Mouse (Mus musculus) neural tube, embryonic 11.5 days (tissue): ENCODE results near the gene Flywch2. TPM values are rescaled to one million over a fixed set of nuclear protein-coding genes. Genes with fewer than 3 reads are reported as not detected.

Source experiments
- ATAC-seq: fragments of 200-750 bp; cut with Nextera tagmentation; 2 replicates; pipeline ENCODE4 v1.8.0; 2017; ENCODE audit warnings: moderate number of reproducible peaks, mild to moderate bottlenecking, moderate TSS enrichment, moderate library complexity; ENCODE audit not compliant: insufficient read depth, low FRiP score, low TSS enrichment
- DNase-seq: peaks from one replicate; pipeline ENCODE4 v3.0.0-alpha.2; 2015; ENCODE audit warnings: low spot score
- H3K27ac ChIP-seq: fragments of 300-500 bp; sonication (generic); 2 replicates; pipeline ENCODE4 v1.5.1; 2014; ENCODE audit warnings: low read depth, mild to moderate bottlenecking, low read length
- H3K27me3 ChIP-seq: fragments of 300-500 bp; sonication (generic); 2 replicates; pipeline ENCODE4 v1.6.1; 2014; ENCODE audit warnings: mild to moderate bottlenecking, low read length, mixed read lengths; ENCODE audit not compliant: control insufficient read depth, insufficient read depth
- H3K36me3 ChIP-seq: fragments of 300-500 bp; sonication (generic); 2 replicates; pipeline ENCODE4 v1.6.1; 2014; ENCODE audit warnings: mild to moderate bottlenecking, low read length, moderate library complexity, mixed read lengths; ENCODE audit not compliant: control insufficient read depth, insufficient read depth
- H3K4me1 ChIP-seq: fragments of 300-500 bp; sonication (generic); 2 replicates; pipeline ENCODE4 v1.6.1; 2014; ENCODE audit warnings: low read length, mixed read lengths; ENCODE audit not compliant: control insufficient read depth, insufficient read depth
- H3K4me2 ChIP-seq: fragments of 300-500 bp; sonication (generic); 2 replicates; pipeline ENCODE4 v1.6.1; 2014; ENCODE audit warnings: low read depth, mild to moderate bottlenecking, moderate library complexity
- H3K4me3 ChIP-seq: fragments of 300-500 bp; sonication (generic); 2 replicates; pipeline ENCODE4 v1.5.1; 2014; ENCODE audit warnings: low read depth, low read length
- H3K9ac ChIP-seq: fragments of 300-500 bp; sonication (generic); 2 replicates; pipeline ENCODE4 v1.6.1; 2014; ENCODE audit warnings: mild to moderate bottlenecking, low read length
- H3K9me3 ChIP-seq: fragments of 300-500 bp; sonication (generic); 2 replicates; pipeline ENCODE4 v1.6.1; 2016; ENCODE audit warnings: low read length; ENCODE audit not compliant: control insufficient read depth
- WGBS: fragments of 180-500 bp; shearing (Covaris S2); extraction: QIAGEN DNeasy Blood & Tissue Kit; methylation state at CpG from one replicate; pipeline ENCODE4 v1.1.7; 2014; 5-methylcytosine and 5-hydroxymethylcytosine counted together
- polyA plus RNA-seq: library from polyadenylated mRNA; unstranded; fragments of >200 nt; fragmentation: Nextera tagmentation; extraction: Ambion mirVana; gene quantifications from 2 replicates; pipeline ENCODE4 v1.2.1, GENCODE M21; 2014

The Flywch2 gene
- polyA plus RNA-seq, 1 experiment from 2014 or later, result 29.1 TPM

- Histone ChIP-seq H3K9me3 (no peaks in the 10 kb centered on the region), H3K27ac (no peak overlapping the region), H3K36me3 (no peaks in the 10 kb centered on the region), H3K9ac (no peak overlapping the region), H3K4me2 (no peak overlapping the region), H3K4me1 (peaks cover 9% of the 10 kb centered on the region; the same call in 1 of the 2 replicates), H3K27me3 (peaks cover 68% of the 10 kb centered on the region), H3K4me3 (no peak overlapping the region)
- 17% methylated on average over 8 of the region's 8 CpGs for WGBS
- DNase-seq (no peak), ATAC-seq (no peak)
These were observed 41.8 kb downstream of the Flywch2 start for GRCm38 (mm10) chr17:23744076-23744475.

GRCm38 (mm10) chr17:23742941-23743340 is 42.9 kb downstream of the Flywch2 start:
- DNase-seq (no peak), ATAC-seq (no peak)
- no peak overlapping the region for H3K27ac ChIP-seq
- no peaks in the 10 kb centered on the region for H3K9me3 ChIP-seq
- H3K4me3 ChIP-seq, result no peak overlapping the region
- no peak overlapping the region for H3K9ac ChIP-seq
- H3K27me3 ChIP-seq, result peaks cover 74% of the 10 kb centered on the region
- WGBS, result 61% methylated on average over 12 of the region's 12 CpGs
- H3K36me3 ChIP-seq, result no peaks in the 10 kb centered on the region
- no peak overlapping the region for H3K4me2 ChIP-seq
- peaks cover 14% of the 10 kb centered on the region for H3K4me1 ChIP-seq

- peak; percentile 43 for DNase-seq
- peaks cover 14% of the 10 kb centered on the region for H3K4me1 ChIP-seq
- H3K27me3 ChIP-seq, result peaks cover 72% of the 10 kb centered on the region
- no peaks in the 10 kb centered on the region for H3K36me3 ChIP-seq
- ATAC-seq, result no peak
- H3K9ac ChIP-seq, result no peak overlapping the region
- peak overlapping the region; percentile 13 for H3K4me2 ChIP-seq
- peak overlapping the region; percentile 23 for H3K4me3 ChIP-seq
- no peaks in the 10 kb centered on the region for H3K9me3 ChIP-seq
- 6% methylated on average over 44 of the region's 44 CpGs for WGBS
- no peak overlapping the region for H3K27ac ChIP-seq
These were observed 43.6 kb downstream of the Flywch2 start for GRCm38 (mm10) chr17:23742210-23742793.

GRCm38 (mm10) chr17:23741359-23742209 is 44.3 kb downstream of the Flywch2 start:
- H3K4me1 ChIP-seq, result peaks cover 14% of the 10 kb centered on the region
- WGBS, result 47% methylated on average over 38 of the region's 38 CpGs
- no peaks in the 10 kb centered on the region for H3K9me3 ChIP-seq
- ATAC-seq (no peak), DNase-seq (no peak)
- H3K27ac ChIP-seq, result no peak overlapping the region
- H3K27me3 ChIP-seq, result peaks cover 66% of the 10 kb centered on the region
- no peak overlapping the region for H3K4me2 ChIP-seq
- H3K4me3 ChIP-seq, result no peak overlapping the region
- no peaks in the 10 kb centered on the region for H3K36me3 ChIP-seq
- no peak overlapping the region for H3K9ac ChIP-seq

GRCm38 (mm10) chr17:23740598-23741021 is 45.3 kb downstream of the Flywch2 start, which contains the start of gene Paqr4:
Gene Paqr4, minus strand, starts transcription at chr17:23740867.
- peaks cover 12% of the 10 kb centered on the region for H3K4me1 ChIP-seq
- 5% methylated on average over 13 of the region's 13 CpGs for WGBS
- H3K27ac ChIP-seq, result peak within 1 kb of the TSS; percentile 61
- H3K36me3 ChIP-seq, result no peaks in the 10 kb centered on the region
- H3K4me2 ChIP-seq, result peak within 1 kb of the TSS; percentile 87
- no peak for ATAC-seq
- no peaks in the 10 kb centered on the region for H3K9me3 ChIP-seq
- peak within 1 kb of the TSS; percentile 76 for H3K9ac ChIP-seq
- H3K27me3 ChIP-seq, result peaks cover 57% of the 10 kb centered on the region
- DNase-seq, result no peak
- peak within 1 kb of the TSS; percentile 50 for H3K4me3 ChIP-seq

GRCm38 (mm10) chr17:23740136-23740584 is 45.7 kb downstream of the Flywch2 start:
- H3K4me2 ChIP-seq, result peak overlapping the region; percentile 87
- 0% methylated on average over 40 of the region's 46 CpGs for WGBS
- H3K36me3 ChIP-seq, result no peaks in the 10 kb centered on the region; the same call in 1 of the 2 replicates
- H3K9me3 ChIP-seq, result no peaks in the 10 kb centered on the region
- H3K27ac ChIP-seq, result peak overlapping the region; percentile 61
- H3K4me3 ChIP-seq, result peak overlapping the region; percentile 50
- peaks cover 12% of the 10 kb centered on the region for H3K4me1 ChIP-seq
- ATAC-seq, result peak; percentile 81
- DNase-seq, result peak; percentile 91
- H3K27me3 ChIP-seq, result peaks cover 53% of the 10 kb centered on the region
- H3K9ac ChIP-seq, result peak overlapping the region; percentile 76

GRCm38 (mm10) chr17:23739202-23740135 is 46.4 kb downstream of the Flywch2 start:
- peaks cover 12% of the 10 kb centered on the region for H3K4me1 ChIP-seq
- peaks cover 46% of the 10 kb centered on the region for H3K27me3 ChIP-seq
- peak; percentile 60 for DNase-seq
- H3K9ac ChIP-seq, result peak overlapping the region; percentile 76
- H3K36me3 ChIP-seq, result no peaks in the 10 kb centered on the region; the same call in 1 of the 2 replicates
- H3K9me3 ChIP-seq, result no peaks in the 10 kb centered on the region
- peak overlapping the region; percentile 61 for H3K27ac ChIP-seq
- H3K4me3 ChIP-seq, result peak overlapping the region; percentile 50
- ATAC-seq, result peak; percentile 43
- under 1% methylated on average over 48 of the region's 48 CpGs for WGBS
- peak overlapping the region; percentile 87 for H3K4me2 ChIP-seq

GRCm38 (mm10) chr17:23738836-23739201 is 47.1 kb downstream of the Flywch2 start:
- H3K4me3 ChIP-seq, result peak overlapping the region; percentile 50
- peaks cover 12% of the 10 kb centered on the region for H3K4me1 ChIP-seq
- 42% methylated on average over 2 of the region's 2 CpGs for whole genome bisulfite sequencing
- no peaks in the 10 kb centered on the region; the same call in 1 of the 2 replicates for H3K36me3 ChIP-seq
- peak overlapping the region; percentile 76 for H3K9ac ChIP-seq
- DNase-seq, result no peak
- peaks cover 40% of the 10 kb centered on the region for H3K27me3 ChIP-seq
- no peaks in the 10 kb centered on the region for H3K9me3 ChIP-seq
- ATAC-seq, result no peak
- no peak overlapping the region for H3K27ac ChIP-seq
- H3K4me2 ChIP-seq, result peak overlapping the region; percentile 87
